In the genomic region with DNA sequence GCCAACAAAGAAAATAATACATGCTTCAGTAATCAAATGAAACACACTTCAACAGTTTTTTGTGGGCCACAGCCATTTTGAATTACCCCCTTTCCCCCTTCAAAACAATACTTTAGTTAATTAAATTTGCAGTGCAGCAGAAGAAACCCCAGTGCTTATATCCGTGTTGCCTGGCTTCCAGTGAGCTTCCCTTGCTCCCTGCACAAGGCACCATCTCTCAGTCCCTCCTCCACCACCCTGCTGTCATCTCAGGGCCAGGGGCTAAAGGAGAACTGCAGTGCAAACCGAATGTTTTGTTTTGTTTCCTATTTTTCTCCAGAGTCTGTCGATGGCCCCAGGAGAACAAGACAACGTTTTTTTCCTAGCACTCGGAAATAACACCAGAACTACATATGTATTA, we compare ENCODE assay signal across 16 mouse cellular contexts.
"Had no signal": no experiment of that assay in that cellular context is flagged by ENCODE, and none has a peak within 500 bp of the region (broad histone marks: within the 10 kb centered on the region; RNA-seq: fewer than 3 reads in every experiment).

No protein-coding gene starts in this region.

- H3K36me3 ChIP-seq: limb, embryonic 15.5 days; liver, embryonic 12.5 days had no signal

- DNase-seq: kidney, adult 8-10 months; kidney, postnatal 36 days; layer of hippocampus, adult 9-11 months; layer of hippocampus, postnatal 36 days; lung, embryonic 14.5 days; lung, postnatal 10 days; right cerebral cortex, postnatal 4 days; spleen, adult 18-20 months; thymus, adult 18-20 months; thymus, postnatal 14 days had no signal

- H3K27ac ChIP-seq: limb, embryonic 15.5 days; liver, embryonic 12.5 days; macrophage had no signal

- H3K9me3 ChIP-seq: limb, embryonic 15.5 days; liver, embryonic 12.5 days had no signal

- ATAC-seq: intestine, embryonic 16.5 days; liver, embryonic 12.5 days had no signal

- H3K4me3 ChIP-seq: limb, embryonic 15.5 days; liver, embryonic 12.5 days; megakaryocyte, embryonic 14.5 days had no signal

- H3K27me3 ChIP-seq: limb, embryonic 15.5 days; liver, embryonic 12.5 days; megakaryocyte, embryonic 14.5 days had no signal

- H3K4me2 ChIP-seq: limb, embryonic 15.5 days; liver, embryonic 12.5 days; lung, embryonic 14.5 days; midbrain, embryonic 11.5 days had no signal

- H3K4me1 ChIP-seq: limb, embryonic 15.5 days; liver, embryonic 12.5 days; megakaryocyte, embryonic 14.5 days had no signal

- H3K9ac ChIP-seq: limb, embryonic 15.5 days; liver, embryonic 12.5 days; lung, embryonic 14.5 days had no signal
